Mouse (Mus musculus): ENCODE measurements around the gene Tcl1b2. TPM values are rescaled to one million over a fixed set of nuclear protein-coding genes. Genes with fewer than 3 reads are reported as not detected.
"Not testable (repeated sequence)": the region's sequence is repeated elsewhere in the genome, so short reads cannot be mapped to it uniquely, and the experiment has no call there.

Tcl1b2 gene
- polyA plus RNA-seq, 1 experiment from 2014 or later = not detected

GRCm38 (mm10) chr12:105173366-105173765 is 27.6 kb downstream of the Tcl1b2 start:
- Histone ChIP-seq H3K4me2 (ENCODE audit: low read length) (no peak overlapping the region), H3K4me3 (ENCODE audit: control insufficient read depth in 1 of 2, insufficient read depth in 1 of 2, low read depth in 1 of 2, low read length in 2 of 2) (no peak overlapping the region), H3K36me3 (ENCODE audit: control insufficient read depth, insufficient read depth, low read length) (no peaks in the 10 kb centered on the region), H3K9me3 (ENCODE audit: control insufficient read depth, low read length) (no peaks in the 10 kb centered on the region), H3K9ac (ENCODE audit: low read length) (no peak overlapping the region), H3K27ac (replicated peaks in 1 of 2; ENCODE audit: control insufficient read depth in 1 of 2, insufficient read depth in 1 of 2, low read depth in 2 of 2, low read length in 2 of 2) (no peak overlapping the region), H3K4me1 (ENCODE audit: control insufficient read depth in 2 of 2, insufficient read depth in 2 of 2, low read length in 2 of 2) (no peaks in the 10 kb centered on the region), H3K27me3 (ENCODE audit: control insufficient read depth, insufficient read depth, low read length) (no peaks in the 10 kb centered on the region)
- ATAC-seq (ENCODE audit: insufficient number of reproducible peaks, insufficient read depth, low FRiP score, low read depth) = no peak
- WGBS = 62% methylated on average over 2 of the region's 2 CpGs

DNA sequence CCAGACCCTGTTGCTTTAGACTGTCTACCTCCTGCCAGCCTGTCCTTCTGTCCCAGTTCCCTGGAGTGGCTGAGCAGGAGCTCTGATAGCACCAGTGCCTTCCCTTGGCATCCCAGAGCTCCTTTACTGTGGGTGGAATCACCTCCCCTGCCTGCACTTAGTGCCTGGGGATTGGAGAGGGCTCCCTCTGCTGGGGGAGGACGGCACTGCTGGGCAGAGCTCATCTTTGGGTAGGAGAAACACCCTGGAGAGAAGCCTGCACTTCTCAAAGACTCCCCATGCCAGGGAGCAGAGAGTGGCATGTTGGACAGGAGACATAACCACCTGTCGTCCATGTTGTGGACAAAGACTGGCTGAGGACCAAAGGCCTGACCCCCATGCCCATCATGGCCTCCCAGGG is 28.5 kb downstream of the Tcl1b2 start:
- not testable (repeated sequence) for H3K4me3 ChIP-seq (ENCODE audit: control insufficient read depth in 1 of 2, insufficient read depth in 1 of 2, low read depth in 1 of 2, low read length in 2 of 2); H3K4me2 ChIP-seq (ENCODE audit: low read length); ATAC-seq (ENCODE audit: insufficient number of reproducible peaks, insufficient read depth, low FRiP score, low read depth); H3K36me3 ChIP-seq (ENCODE audit: control insufficient read depth, insufficient read depth, low read length); H3K27ac ChIP-seq (replicated peaks in 1 of 2; ENCODE audit: control insufficient read depth in 1 of 2, insufficient read depth in 1 of 2, low read depth in 2 of 2, low read length in 2 of 2); H3K9me3 ChIP-seq (ENCODE audit: control insufficient read depth, low read length); H3K27me3 ChIP-seq (ENCODE audit: control insufficient read depth, insufficient read depth, low read length); H3K4me1 ChIP-seq (ENCODE audit: control insufficient read depth in 2 of 2, insufficient read depth in 2 of 2, low read length in 2 of 2); H3K9ac ChIP-seq (ENCODE audit: low read length)
- WGBS = 32% methylated on average over 2 of the region's 2 CpGs

DNA sequence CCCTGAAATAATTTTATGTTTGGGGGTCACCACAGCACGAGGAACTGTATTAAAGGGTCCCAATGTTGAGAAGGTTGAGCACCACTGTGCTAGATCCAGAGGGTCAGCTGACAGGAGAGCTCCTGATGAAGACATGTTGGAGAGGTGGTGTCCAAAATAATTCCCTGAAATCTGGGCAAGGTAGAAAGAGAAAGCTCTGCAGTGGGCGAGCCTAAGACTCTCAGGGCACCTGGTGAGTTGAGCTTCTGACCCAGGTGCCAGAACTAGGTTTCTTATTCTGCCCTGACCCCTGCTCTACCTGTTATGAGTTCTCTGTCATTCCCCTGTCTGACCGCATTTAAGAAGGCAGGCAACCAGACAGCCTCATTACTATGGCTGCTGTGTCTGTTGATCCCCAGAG is 30.2 kb downstream of the Tcl1b2 start, which contains the start of gene Tcl1b5:
Gene Tcl1b5, plus strand, starts transcription at position 301 of the 400 bp plus-strand sequence.
- not testable (repeated sequence) for H3K9ac ChIP-seq (ENCODE audit: low read length); H3K36me3 ChIP-seq (ENCODE audit: control insufficient read depth, insufficient read depth, low read length); H3K4me3 ChIP-seq (ENCODE audit: control insufficient read depth in 1 of 2, insufficient read depth in 1 of 2, low read depth in 1 of 2, low read length in 2 of 2); H3K27me3 ChIP-seq (ENCODE audit: control insufficient read depth, insufficient read depth, low read length); H3K4me1 ChIP-seq (ENCODE audit: control insufficient read depth in 2 of 2, insufficient read depth in 2 of 2, low read length in 2 of 2); H3K27ac ChIP-seq (replicated peaks in 1 of 2; ENCODE audit: control insufficient read depth in 1 of 2, insufficient read depth in 1 of 2, low read depth in 2 of 2, low read length in 2 of 2); H3K9me3 ChIP-seq (ENCODE audit: control insufficient read depth, low read length); H3K4me2 ChIP-seq (ENCODE audit: low read length); ATAC-seq (ENCODE audit: insufficient number of reproducible peaks, insufficient read depth, low FRiP score, low read depth)
- 64% methylated on average over 3 of the region's 3 CpGs for WGBS

GRCm38 (mm10) chr12:105181040-105181644 is 35.3 kb downstream of the Tcl1b2 start:
- not testable (repeated sequence) for H3K4me1 ChIP-seq (ENCODE audit: control insufficient read depth in 2 of 2, insufficient read depth in 2 of 2, low read length in 2 of 2); H3K4me3 ChIP-seq (ENCODE audit: control insufficient read depth in 1 of 2, insufficient read depth in 1 of 2, low read depth in 1 of 2, low read length in 2 of 2); H3K4me2 ChIP-seq (ENCODE audit: low read length); H3K9ac ChIP-seq (ENCODE audit: low read length); ATAC-seq (ENCODE audit: insufficient number of reproducible peaks, insufficient read depth, low FRiP score, low read depth); H3K36me3 ChIP-seq (ENCODE audit: control insufficient read depth, insufficient read depth, low read length); H3K27me3 ChIP-seq (ENCODE audit: control insufficient read depth, insufficient read depth, low read length); H3K27ac ChIP-seq (replicated peaks in 1 of 2; ENCODE audit: control insufficient read depth in 1 of 2, insufficient read depth in 1 of 2, low read depth in 2 of 2, low read length in 2 of 2); H3K9me3 ChIP-seq (ENCODE audit: control insufficient read depth, low read length)
- WGBS = 73% methylated on average over 4 of the region's 4 CpGs

GRCm38 (mm10) chr12:105188980-105189379 is 43.2 kb downstream of the Tcl1b2 start:
- ATAC-seq (ENCODE audit: insufficient number of reproducible peaks, insufficient read depth, low FRiP score, low read depth); H3K4me1 ChIP-seq (ENCODE audit: control insufficient read depth in 2 of 2, insufficient read depth in 2 of 2, low read length in 2 of 2); H3K9me3 ChIP-seq (ENCODE audit: control insufficient read depth, low read length); H3K4me3 ChIP-seq (ENCODE audit: control insufficient read depth in 1 of 2, insufficient read depth in 1 of 2, low read depth in 1 of 2, low read length in 2 of 2); H3K9ac ChIP-seq (ENCODE audit: low read length); H3K36me3 ChIP-seq (ENCODE audit: control insufficient read depth, insufficient read depth, low read length); H3K27me3 ChIP-seq (ENCODE audit: control insufficient read depth, insufficient read depth, low read length); H3K27ac ChIP-seq (replicated peaks in 1 of 2; ENCODE audit: control insufficient read depth in 1 of 2, insufficient read depth in 1 of 2, low read depth in 2 of 2, low read length in 2 of 2); H3K4me2 ChIP-seq (ENCODE audit: low read length): not testable (repeated sequence)
- WGBS = 42% methylated on average over 2 of the region's 2 CpGs

DNA sequence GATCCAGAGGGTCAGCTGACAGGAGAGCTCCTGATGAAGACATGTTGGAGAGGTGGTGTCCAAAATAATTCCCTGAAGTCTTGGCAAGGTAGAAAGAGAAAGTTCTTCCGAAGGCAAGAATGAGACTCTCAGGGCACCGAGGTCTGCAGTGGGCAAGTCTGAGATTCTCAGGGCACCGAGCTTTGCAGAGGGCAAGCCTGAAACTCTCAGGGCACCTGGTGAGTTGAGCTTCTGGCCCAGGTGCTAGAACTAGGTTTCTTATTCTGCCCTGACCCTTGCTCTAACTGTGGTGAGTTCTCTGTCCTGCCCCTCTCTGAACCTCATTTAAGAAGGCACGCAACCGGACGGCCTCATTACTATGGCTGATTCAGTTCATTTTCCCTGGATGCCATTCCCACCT is 44.9 kb downstream of the Tcl1b2 start, which contains the start of gene Tcl1b3:
Gene Tcl1b3, plus strand, starts transcription at position 301 of the 400 bp plus-strand sequence.
- not testable (repeated sequence) for H3K4me2 ChIP-seq (ENCODE audit: low read length); H3K27ac ChIP-seq (replicated peaks in 1 of 2; ENCODE audit: control insufficient read depth in 1 of 2, insufficient read depth in 1 of 2, low read depth in 2 of 2, low read length in 2 of 2); H3K27me3 ChIP-seq (ENCODE audit: control insufficient read depth, insufficient read depth, low read length); ATAC-seq (ENCODE audit: insufficient number of reproducible peaks, insufficient read depth, low FRiP score, low read depth); H3K4me3 ChIP-seq (ENCODE audit: control insufficient read depth in 1 of 2, insufficient read depth in 1 of 2, low read depth in 1 of 2, low read length in 2 of 2); H3K9me3 ChIP-seq (ENCODE audit: control insufficient read depth, low read length); H3K9ac ChIP-seq (ENCODE audit: low read length); H3K36me3 ChIP-seq (ENCODE audit: control insufficient read depth, insufficient read depth, low read length); H3K4me1 ChIP-seq (ENCODE audit: control insufficient read depth in 2 of 2, insufficient read depth in 2 of 2, low read length in 2 of 2)
- 87% methylated on average over 6 of the region's 6 CpGs for WGBS

DNA sequence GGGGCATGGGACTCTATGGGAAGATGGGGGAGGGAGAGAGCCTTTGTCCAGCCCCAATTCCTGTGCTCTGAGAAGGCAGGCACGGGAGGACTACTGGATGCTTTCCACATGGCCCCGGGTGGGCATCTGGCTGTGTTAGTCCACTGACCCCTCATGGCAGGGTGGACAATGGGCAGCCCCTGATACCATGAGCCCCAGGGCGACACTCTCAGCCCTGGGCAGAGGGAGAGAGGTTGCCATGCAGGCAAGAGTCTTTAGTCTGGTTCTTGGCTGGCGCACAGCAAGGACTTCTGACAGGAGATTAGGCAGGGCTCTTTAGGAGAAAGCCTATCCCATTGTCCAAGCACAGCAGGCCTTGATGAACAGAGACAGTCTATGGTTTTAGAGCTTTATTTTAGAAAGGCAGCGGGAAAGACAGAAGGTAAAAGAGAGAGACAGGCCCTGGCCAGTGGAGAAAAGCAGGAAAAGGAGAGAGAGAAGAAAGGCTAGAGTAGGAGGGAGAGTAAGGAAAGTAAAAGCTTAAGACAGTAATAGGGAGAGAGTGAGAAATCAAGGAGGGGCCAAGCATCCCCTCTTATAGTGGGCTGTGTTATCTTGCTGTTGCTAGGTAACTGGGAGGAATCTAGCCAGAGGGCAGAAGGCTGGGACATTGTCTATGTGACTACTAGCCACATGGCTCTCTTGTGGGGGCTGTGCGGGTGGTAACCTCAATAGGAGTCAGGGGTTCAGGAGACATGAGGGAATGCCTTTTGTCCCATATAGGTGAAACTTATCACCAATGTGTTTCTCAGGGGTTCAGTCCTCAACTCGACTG is 54.1 kb downstream of the Tcl1b2 start:
- 61% methylated on average over 7 of the region's 7 CpGs for WGBS
- H3K36me3 ChIP-seq (ENCODE audit: control insufficient read depth, insufficient read depth, low read length); H3K4me2 ChIP-seq (ENCODE audit: low read length); H3K4me3 ChIP-seq (ENCODE audit: control insufficient read depth in 1 of 2, insufficient read depth in 1 of 2, low read depth in 1 of 2, low read length in 2 of 2); H3K9me3 ChIP-seq (ENCODE audit: control insufficient read depth, low read length); H3K9ac ChIP-seq (ENCODE audit: low read length); H3K27ac ChIP-seq (replicated peaks in 1 of 2; ENCODE audit: control insufficient read depth in 1 of 2, insufficient read depth in 1 of 2, low read depth in 2 of 2, low read length in 2 of 2); H3K27me3 ChIP-seq (ENCODE audit: control insufficient read depth, insufficient read depth, low read length); ATAC-seq (ENCODE audit: insufficient number of reproducible peaks, insufficient read depth, low FRiP score, low read depth); H3K4me1 ChIP-seq (ENCODE audit: control insufficient read depth in 2 of 2, insufficient read depth in 2 of 2, low read length in 2 of 2): not testable (repeated sequence)
